Mouse (Mus musculus): ENCODE measurements around the gene Traip. TPM values are rescaled to one million over a fixed set of nuclear protein-coding genes. Genes with fewer than 3 reads are reported as not detected.

The Traip gene
- polyA plus RNA-seq (2017; shearing (Covaris generic)) = 8.0 TPM

GRCm38 (mm10) chr9:107949922-107950235, at the start of gene Traip:
Gene Traip, plus strand, starts transcription at chr9:107950136.

GRCm38 (mm10) chr9:107906252-107906966, 43.5 kb upstream of the Traip start, which contains the start of gene Mst1r:
Gene Mst1r, plus strand, starts transcription at chr9:107906873.

GRCm38 (mm10) chr9:107928169-107928568, 21.8 kb upstream of the Traip start, which contains the start of gene Actl11:
Gene Actl11, plus strand, starts transcription at chr9:107928469.

GRCm38 (mm10) chr9:107935374-107935773, 14.6 kb upstream of the Traip start, which contains the start of gene Camkv:
Gene Camkv, plus strand, starts transcription at chr9:107935674.

DNA sequence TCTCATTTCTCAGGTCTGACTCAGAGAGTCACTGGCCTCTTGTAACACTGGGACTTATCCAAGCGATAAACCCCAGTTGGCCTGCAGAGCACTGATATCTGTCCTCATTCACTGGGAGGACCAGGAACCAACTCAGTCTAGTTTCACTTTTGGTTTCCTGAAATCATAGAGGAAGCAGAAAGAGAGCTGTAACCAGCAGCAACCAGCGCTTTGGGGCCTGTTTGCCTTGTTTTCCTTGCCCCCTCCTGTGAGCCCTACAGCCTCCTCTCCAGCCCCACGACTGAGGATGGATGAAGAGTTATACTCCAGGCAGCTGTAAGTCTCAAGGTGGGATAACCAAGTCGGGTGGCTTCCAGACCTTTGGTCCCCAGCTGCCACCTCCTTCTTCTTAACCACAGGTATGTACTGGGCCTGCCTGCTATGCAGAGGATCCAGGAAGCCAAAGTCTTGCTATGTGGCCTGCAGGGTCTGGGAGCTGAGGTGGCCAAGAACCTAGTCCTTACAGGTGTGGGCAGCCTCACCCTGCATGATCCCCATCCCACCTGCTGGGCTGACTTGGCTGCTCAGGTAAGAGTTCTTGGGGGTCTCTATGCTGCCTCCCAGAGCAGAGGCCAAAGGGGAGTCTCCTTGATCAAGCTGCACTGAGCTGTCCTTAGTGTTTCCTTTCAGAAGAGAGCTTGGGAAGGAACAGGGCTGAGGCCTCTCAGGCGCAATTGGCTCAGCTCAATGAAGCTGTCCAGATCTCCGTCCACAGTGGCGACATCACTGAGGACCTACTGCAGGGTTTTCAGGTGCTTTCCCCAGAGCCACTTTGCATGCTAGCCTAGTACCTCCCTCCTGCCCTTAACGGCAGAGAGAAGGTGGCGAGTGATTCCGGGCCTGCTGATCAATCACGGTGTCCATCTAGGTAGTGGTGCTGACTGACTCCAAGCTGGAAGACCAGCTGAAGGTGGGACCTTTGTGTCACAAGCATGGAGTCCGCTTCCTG, 25.8 kb downstream of the Traip start, which contains the start of gene Uba7:
TSS of gene Uba7 (plus strand) at position 107 of the 988 bp plus-strand sequence.

DNA sequence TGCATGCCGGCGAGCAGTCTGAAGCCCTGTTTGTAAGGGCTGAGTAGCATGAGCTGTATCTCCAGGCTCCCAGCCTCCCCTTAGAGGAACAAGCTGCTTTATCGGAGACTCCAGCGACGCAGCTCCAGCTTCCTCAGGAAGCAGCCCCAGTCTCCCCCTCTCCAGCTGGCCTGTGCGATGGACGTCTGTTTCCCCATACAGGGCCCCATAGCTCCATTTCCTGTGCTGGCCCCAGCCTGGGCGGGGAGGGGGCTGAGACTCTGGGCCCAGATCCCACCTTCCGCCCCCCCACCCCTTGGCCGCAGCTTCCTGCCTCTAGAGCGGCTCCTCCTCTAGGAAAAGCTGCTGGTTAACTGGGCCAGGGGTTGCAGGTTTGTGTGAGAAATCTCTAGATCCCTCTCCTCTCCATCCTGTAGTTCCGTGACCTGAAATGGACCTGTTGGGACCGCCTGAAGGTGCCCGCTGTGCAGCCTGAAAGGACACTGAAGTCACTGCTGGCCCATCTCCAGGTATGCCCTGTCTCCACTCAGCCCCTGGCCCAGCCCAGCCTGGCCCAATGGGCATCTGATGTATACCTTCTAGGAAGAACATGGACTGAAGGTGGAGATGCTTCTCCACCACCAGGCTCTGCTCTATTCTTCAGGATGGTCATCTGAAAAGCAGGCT, 32.9 kb downstream of the Traip start, which contains the start of gene Gm20661:
TSS of gene Gm20661 (plus strand) at position 378 of the 666 bp plus-strand sequence.

GRCm38 (mm10) chr9:107985131-107986119, 35.5 kb downstream of the Traip start, which contains the start of gene Inka1:
Gene Inka1, minus strand, starts transcription at chr9:107985879.

GRCm38 (mm10) chr9:107992197-107992596, 42.3 kb downstream of the Traip start, which contains the start of gene Cdhr4:
Gene Cdhr4, plus strand, starts transcription at chr9:107992497.

GRCm38 (mm10) chr9:107996049-107996448, 46.1 kb downstream of the Traip start, which contains the start of gene Gm20662:
Gene Gm20662, plus strand, starts transcription at chr9:107996349.

DNA sequence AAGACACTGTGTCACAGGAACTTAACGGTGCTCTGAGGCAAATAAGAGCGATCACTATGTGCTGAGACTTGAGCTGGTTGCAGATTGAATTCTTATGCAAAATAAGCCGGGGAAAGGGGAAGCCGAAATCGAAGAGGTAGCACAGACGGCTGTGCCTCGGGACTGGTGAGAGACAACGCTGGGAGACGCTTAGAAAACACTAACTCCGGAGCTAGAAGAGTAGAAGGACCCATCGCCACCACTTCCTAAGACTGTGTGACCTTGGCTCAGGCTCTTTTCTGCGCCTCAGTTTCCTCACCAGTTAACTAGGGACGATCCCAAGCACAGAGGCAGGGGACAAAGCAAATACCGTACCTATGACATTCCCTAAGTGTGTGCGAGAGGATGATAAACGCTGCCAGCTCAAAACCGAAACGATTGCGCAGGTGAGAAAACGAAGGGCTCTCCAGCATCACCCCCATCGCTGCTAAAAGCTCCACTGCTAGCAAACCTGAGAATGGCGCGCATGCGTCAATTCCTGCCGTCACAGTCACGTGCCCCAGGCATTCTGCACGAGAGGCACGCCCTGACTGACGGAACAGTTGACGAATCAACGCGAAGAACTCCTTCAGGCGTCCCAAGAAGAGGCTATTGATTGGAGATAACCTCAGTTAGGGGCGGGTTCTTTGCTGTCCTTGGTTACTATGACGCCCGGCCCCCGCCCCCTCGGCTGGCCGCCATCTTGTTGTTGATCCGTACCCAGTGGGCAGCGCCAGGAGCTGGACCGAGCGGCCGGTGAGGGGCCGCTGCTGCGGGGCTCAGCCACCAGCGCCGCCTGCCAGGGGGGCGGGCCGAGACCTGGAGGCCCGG, 52.2 kb downstream of the Traip start, which contains the start of gene Ip6k1:
TSS of gene Ip6k1 (plus strand) at position 580 of the 849 bp plus-strand sequence.

Other genes with a start within 250 kb of the Traip start
- not detected for gene Sema3f, start 239.7 kb upstream of the Traip start, polyA plus RNA-seq (2017; shearing (Covaris generic))
- 360 TPM for gene Rbm5, start 179.1 kb upstream of the Traip start, polyA plus RNA-seq (2017; shearing (Covaris generic))
- gene Rbm6, start 76.9 kb upstream of the Traip start, polyA plus RNA-seq (2017; shearing (Covaris generic)) = 137 TPM
- 28.1 TPM for gene Mon1a, start 62.0 kb upstream of the Traip start, polyA plus RNA-seq (2017; shearing (Covaris generic))
- not detected for gene Mst1r, start 43.3 kb upstream of the Traip start, polyA plus RNA-seq (2017; shearing (Covaris generic))
- gene Actl11, start 21.7 kb upstream of the Traip start, polyA plus RNA-seq (2017; shearing (Covaris generic)) = not detected
- gene Camkv, start 14.5 kb upstream of the Traip start, polyA plus RNA-seq (2017; shearing (Covaris generic)) = not detected
- gene Uba7, start 25.4 kb downstream of the Traip start, polyA plus RNA-seq (2017; shearing (Covaris generic)) = 356 TPM
- not detected for gene Gm20661, start 32.9 kb downstream of the Traip start, polyA plus RNA-seq (2017; shearing (Covaris generic))
- 2.0 TPM for gene Inka1, start 35.7 kb downstream of the Traip start, polyA plus RNA-seq (2017; shearing (Covaris generic))
- gene Cdhr4, start 42.4 kb downstream of the Traip start, polyA plus RNA-seq (2017; shearing (Covaris generic)) = not detected
- gene Gm20662, start 46.2 kb downstream of the Traip start, polyA plus RNA-seq (2017; shearing (Covaris generic)) = 0.93 TPM
- gene Ip6k1, start 52.4 kb downstream of the Traip start, polyA plus RNA-seq (2017; shearing (Covaris generic)) = 91.0 TPM
- 37.8 TPM for gene Gmppb, start 99.1 kb downstream of the Traip start, polyA plus RNA-seq (2017; shearing (Covaris generic))
- gene Amigo3, start 103.0 kb downstream of the Traip start, polyA plus RNA-seq (2017; shearing (Covaris generic)) = 4.7 TPM
- 3.8 TPM for gene Mst1, start 130.3 kb downstream of the Traip start, polyA plus RNA-seq (2017; shearing (Covaris generic))
- gene Rnf123, start 133.2 kb downstream of the Traip start, polyA plus RNA-seq (2017; shearing (Covaris generic)) = 207 TPM
- gene Apeh, start 144.5 kb downstream of the Traip start, polyA plus RNA-seq (2017; shearing (Covaris generic)) = 139 TPM
- gene Bsn, start 240.2 kb downstream of the Traip start, polyA plus RNA-seq (2017; shearing (Covaris generic)) = 0.63 TPM

Measured in inflammation-experienced regulatory T-cells, adult 16 weeks (primary cell).